Mouse (Mus musculus) ES-E14 (cell line): ENCODE data around the gene Sox18.

ENCODE experiments used
- CHD2 ChIP-seq: IDR thresholded peaks from 2 replicates; pipeline ENCODE4 v1.6.1; 2014; ENCODE audit warnings: mild to moderate bottlenecking, low read depth, low read length, inconsistent platforms
- ZNF384 ChIP-seq: IDR thresholded peaks from 2 replicates; pipeline ENCODE4 v1.6.1; 2012; ENCODE audit warnings: low read depth, low read length, inconsistent platforms

DNA sequence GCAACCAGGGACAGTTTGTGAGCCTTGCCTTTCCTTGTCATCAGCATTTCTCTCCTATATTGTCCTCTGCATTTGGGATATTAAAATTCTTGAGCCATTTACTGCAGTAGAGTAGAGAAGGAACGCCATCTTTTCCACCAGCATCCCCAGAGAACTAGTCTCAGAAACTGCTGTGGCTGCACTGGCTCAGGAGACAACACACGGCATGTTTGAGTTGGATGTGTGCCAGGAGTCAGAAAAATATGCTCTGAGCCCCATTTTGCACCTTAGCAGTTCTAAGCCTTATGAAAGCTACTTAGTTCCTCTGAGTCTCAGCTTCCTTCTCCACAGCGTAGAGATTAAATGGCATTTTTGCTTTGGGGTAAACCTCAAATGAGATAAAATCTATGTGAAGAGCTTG lies 45.6 kb upstream of the Sox18 start:
- TF ChIP-seq CHD2: no peak
- no peak for TF ChIP-seq ZNF384
